Mouse (Mus musculus) forebrain, embryonic 14.5 days (tissue): ENCODE measurements around the gene Padi3. TPM values are rescaled to one million over a fixed set of nuclear protein-coding genes. Genes with fewer than 3 reads are reported as not detected.

Experiments used
- ATAC-seq: fragments of 200-750 bp; cut with Nextera tagmentation; 2 replicates; pipeline ENCODE4 v1.8.0; 2017; ENCODE audit warnings: mild to moderate bottlenecking, moderate library complexity
- DNase-seq: peaks from one replicate; pipeline ENCODE4 v3.0.0-alpha.2; 2015; ENCODE audit warnings: low spot score
- H3K27ac ChIP-seq: fragments of 300-500 bp; sonication (generic); 2 replicates; pipeline ENCODE4 v1.5.1; 2014; ENCODE audit warnings: low read depth, mild to moderate bottlenecking, control low read depth, low read length, moderate library complexity
- H3K27me3 ChIP-seq: fragments of 300-500 bp; sonication (generic); replicated peaks from 2 replicates; pipeline ENCODE4 v1.6.1; 2014; ENCODE audit warnings: low read length, control low read depth, mixed read lengths; ENCODE audit not compliant: control insufficient read depth, insufficient read depth
- H3K36me3 ChIP-seq: fragments of 300-500 bp; sonication (generic); 2 replicates; pipeline ENCODE4 v1.6.1; 2014; ENCODE audit warnings: low read length, control low read depth; ENCODE audit not compliant: control insufficient read depth, insufficient read depth
- H3K4me1 ChIP-seq: fragments of 300-500 bp; sonication (generic); 2 replicates; pipeline ENCODE4 v1.6.1; 2014; ENCODE audit warnings: antibody characterized with exemption, low read length, control low read depth; ENCODE audit not compliant: control insufficient read depth, insufficient read depth
- H3K4me2 ChIP-seq: fragments of 300-500 bp; sonication (generic); 2 replicates; pipeline ENCODE4 v1.6.1; 2014; ENCODE audit warnings: mild to moderate bottlenecking, control low read depth, low read length
- H3K4me3 ChIP-seq: fragments of 300-500 bp; sonication (generic); 2 replicates; pipeline ENCODE4 v1.5.1; 2014; ENCODE audit warnings: low read depth, low read length, control low read depth
- H3K9ac ChIP-seq: fragments of 300-500 bp; sonication (generic); 2 replicates; pipeline ENCODE4 v1.6.1; 2014; ENCODE audit warnings: mild to moderate bottlenecking, low read length, control low read depth, moderate library complexity
- H3K9me3 ChIP-seq: fragments of 300-500 bp; sonication (generic); replicated peaks from 2 replicates; pipeline ENCODE4 v1.6.1; 2016; ENCODE audit warnings: low read length, control low read depth, mixed read lengths; ENCODE audit not compliant: control insufficient read depth
- WGBS: fragments of 180-500 bp; shearing (Covaris S2); extraction: QIAGEN DNeasy Blood & Tissue Kit; methylation state at CpG from one replicate; pipeline ENCODE4 v1.1.7; 2014; 5-methylcytosine and 5-hydroxymethylcytosine counted together
- polyA plus RNA-seq: library from polyadenylated mRNA; unstranded; fragments of >200 nt; fragmentation: Nextera tagmentation; extraction: Ambion mirVana; gene quantifications from 2 replicates; pipeline ENCODE4 v1.2.1, GENCODE M21; 2014

Padi3 gene
- polyA plus RNA-seq, 1 experiment from 2014 or later: not detected

DNA sequence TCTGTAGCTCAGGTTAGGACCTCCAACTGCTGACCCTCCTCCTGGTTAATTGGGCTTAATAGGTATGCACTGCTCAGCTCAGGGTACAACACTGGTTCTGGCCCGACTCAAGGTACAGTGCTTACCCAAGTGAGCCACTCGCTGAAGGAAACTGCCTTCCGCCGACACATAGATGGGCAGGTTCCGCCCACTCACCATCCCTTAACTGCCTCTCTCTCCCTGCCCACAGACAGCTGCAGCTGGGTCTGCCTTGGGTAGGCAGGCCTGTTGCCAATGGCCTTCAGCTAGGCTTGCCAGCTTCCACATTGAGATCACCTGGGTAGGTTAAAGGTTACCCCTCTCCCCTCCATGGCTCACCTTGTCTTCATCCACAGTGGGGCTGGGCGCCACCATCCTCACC lies 69.0 kb downstream of the Padi3 start:
- Histone ChIP-seq H3K9me3 (no peaks in the 10 kb centered on the region), H3K27me3 (no peaks in the 10 kb centered on the region), H3K4me2 (no peak overlapping the region), H3K27ac (no peak overlapping the region), H3K36me3 (no peaks in the 10 kb centered on the region), H3K4me3 (no peak overlapping the region), H3K9ac (no peak overlapping the region), H3K4me1 (no peaks in the 10 kb centered on the region)
- WGBS: 83% methylated on average over 6 of the region's 6 CpGs
- ATAC-seq: no peak
- no peak for DNase-seq

DNA sequence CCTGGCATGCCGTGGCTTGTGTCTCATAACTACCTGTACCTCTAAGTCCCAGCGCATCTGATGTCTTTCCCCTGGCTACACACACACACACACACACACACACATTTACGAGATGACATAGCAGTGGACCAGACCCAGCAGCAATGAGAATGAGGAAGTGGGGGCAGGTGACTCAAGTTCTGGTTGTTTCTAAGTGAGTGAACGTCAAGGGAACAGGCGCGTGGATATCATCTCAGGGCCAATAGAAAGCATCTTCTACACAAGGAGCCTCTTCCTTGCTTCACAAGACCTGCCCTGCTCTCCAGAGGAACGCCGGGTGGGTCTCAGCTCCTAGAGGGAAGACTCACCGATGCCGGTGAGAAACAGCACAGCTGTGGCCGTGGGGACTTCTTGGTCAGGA lies 69.8 kb downstream of the Padi3 start:
- DNase-seq: no peak
- Histone ChIP-seq H3K4me3 (no peak overlapping the region), H3K4me2 (no peak overlapping the region), H3K36me3 (no peaks in the 10 kb centered on the region), H3K27me3 (no peaks in the 10 kb centered on the region), H3K4me1 (no peaks in the 10 kb centered on the region), H3K9me3 (no peaks in the 10 kb centered on the region), H3K9ac (no peak overlapping the region), H3K27ac (no peak overlapping the region)
- no peak for ATAC-seq
- 92% methylated on average over 11 of the region's 11 CpGs for WGBS

Other genes with a start within 250 kb of the Padi3 start
- gene Arhgef10l, start 144.6 kb downstream of the Padi3 start, polyA plus RNA-seq: 15.0 and 17.7 TPM in 2 replicates
- gene Rcc2, start 110.1 kb downstream of the Padi3 start, polyA plus RNA-seq: 23.1 and 32.8 TPM in 2 replicates
- not detected in 2 replicates for gene Padi6, start 68.0 kb downstream of the Padi3 start, polyA plus RNA-seq
- not detected in 2 replicates for gene Padi4, start 36.4 kb downstream of the Padi3 start, polyA plus RNA-seq
- 0.05 TPM in 1 of 2 replicates, not detected in the other for gene Padi1, start 35.1 kb upstream of the Padi3 start, polyA plus RNA-seq
- gene Padi2, start 95.7 kb upstream of the Padi3 start, polyA plus RNA-seq: 0.27 and 0.31 TPM in 2 replicates
- gene Sdhb, start 150.6 kb upstream of the Padi3 start, polyA plus RNA-seq: 508 and 541 TPM in 2 replicates
- gene Atp13a2, start 176.2 kb upstream of the Padi3 start, polyA plus RNA-seq: 79.9 and 110 TPM in 2 replicates
- 255 and 287 TPM in 2 replicates for gene Mfap2, start 199.8 kb upstream of the Padi3 start, polyA plus RNA-seq
- 6.6 and 7.8 TPM in 2 replicates for gene Crocc, start 249.9 kb upstream of the Padi3 start, polyA plus RNA-seq